Mouse (Mus musculus) layer of hippocampus, postnatal 10 days (tissue): Measurements from ENCODE around the gene Lce1i. TPM values are rescaled to one million over a fixed set of nuclear protein-coding genes. Genes with fewer than 3 reads are reported as not detected.
"Not testable (repeated sequence)": the region's sequence is repeated elsewhere in the genome, so short reads cannot be mapped to it uniquely, and the experiment has no call there.

Experiments
- DNase-seq, 2 experiments: peaks; one replicate each; pipeline ENCODE4 v3.0.0; 2021; ENCODE audit warnings: low spot score in 2 of 2
- long read RNA-seq: library from polyadenylated mRNA; stranded (forward); transcript quantifications from one replicate; pipeline ENCODE4 v2.0.0, GENCODE M21; 2023
- total RNA-seq, 2 experiments: library from RNA; stranded (reverse); gene quantifications; 2 replicates each; pipeline ENCODE4 v1.2.3; 2021

The Lce1i gene
- not detected for total RNA-seq
- long read RNA-seq: 0 reads

- DNase-seq: no peak
Observed at GRCm38 (mm10) chr3:92778799-92779198, at the start of gene Lce1i. Gene Lce1i, minus strand, starts transcription at chr3:92778899.

GRCm38 (mm10) chr3:92827108-92827507 lies 48.4 kb upstream of the Lce1i start, which contains the start of gene Kprp:
Gene Kprp, minus strand, starts transcription at chr3:92827247.
- no peak for DNase-seq

GRCm38 (mm10) chr3:92825808-92826207 lies 47.1 kb upstream of the Lce1i start:
- DNase-seq: peak in 1 of 2 experiments; percentile 11

- DNase-seq: not testable (repeated sequence)
Observed at GRCm38 (mm10) chr3:92816036-92816435, 37.3 kb upstream of the Lce1i start.

GRCm38 (mm10) chr3:92815581-92815980 lies 36.9 kb upstream of the Lce1i start:
- DNase-seq: no peak

- DNase-seq: no peak
Observed at GRCm38 (mm10) chr3:92807791-92808190, 29.1 kb upstream of the Lce1i start, which contains the start of gene Lce1k. Gene Lce1k, minus strand, starts transcription at chr3:92807891.

GRCm38 (mm10) chr3:92790414-92790813 lies 11.7 kb upstream of the Lce1i start, which contains the start of gene Lce1j:
Gene Lce1j, minus strand, starts transcription at chr3:92790514.
- DNase-seq: no peak

- DNase-seq: no peak
Observed at GRCm38 (mm10) chr3:92771573-92771972, 7.1 kb downstream of the Lce1i start.

GRCm38 (mm10) chr3:92764965-92765364 lies 13.7 kb downstream of the Lce1i start, which contains the start of gene Lce1h:
Gene Lce1h, minus strand, starts transcription at chr3:92765065.
- DNase-seq: no peak

GRCm38 (mm10) chr3:92753197-92753596 lies 25.5 kb downstream of the Lce1i start:
- DNase-seq: no peak

- DNase-seq: no peak
Observed at GRCm38 (mm10) chr3:92752238-92752637, 26.5 kb downstream of the Lce1i start, which contains the start of gene Lce1g. Gene Lce1g, minus strand, starts transcription at chr3:92752338.

- no peak for DNase-seq
Observed at GRCm38 (mm10) chr3:92738996-92739395, 39.7 kb downstream of the Lce1i start, which contains the start of gene Gm38119. Gene Gm38119, minus strand, starts transcription at chr3:92739096.

Other genes starting within 250 kb of the Lce1i start
- not detected for gene 2310046K23Rik, start 244.4 kb downstream of the Lce1i start, total RNA-seq
- gene Ivl, start 205.2 kb downstream of the Lce1i start, total RNA-seq: not detected
- gene Smcp, start 189.9 kb downstream of the Lce1i start, total RNA-seq: not detected
- gene 2210017I01Rik, start 171.4 kb downstream of the Lce1i start, total RNA-seq: not detected
- gene Lce6a, start 157.2 kb downstream of the Lce1i start, total RNA-seq: not detected
- gene Lce1a1, start 130.6 kb downstream of the Lce1i start, total RNA-seq: not detected
- gene Lce1b, start 122.0 kb downstream of the Lce1i start, total RNA-seq: not detected
- not detected for gene Lce1a2, start 108.6 kb downstream of the Lce1i start, total RNA-seq
- not detected for gene Lce1c, start 99.7 kb downstream of the Lce1i start, total RNA-seq
- not detected for gene Lce1d, start 91.7 kb downstream of the Lce1i start, total RNA-seq
- not detected for gene Lce1e, start 69.8 kb downstream of the Lce1i start, total RNA-seq
- not detected for gene Lce1f, start 58.5 kb downstream of the Lce1i start, total RNA-seq
- not detected for gene Gm38119, start 39.8 kb downstream of the Lce1i start, total RNA-seq
- gene Lce1g, start 26.6 kb downstream of the Lce1i start, total RNA-seq: not detected
- gene Lce1h, start 13.8 kb downstream of the Lce1i start, total RNA-seq: not detected
- gene Lce1j, start 11.6 kb upstream of the Lce1i start, total RNA-seq: not detected
- gene Lce1k, start 29.0 kb upstream of the Lce1i start, total RNA-seq: not detected
- gene Kprp, start 48.3 kb upstream of the Lce1i start, total RNA-seq: not detected
- not detected for gene Lce1l, start 72.4 kb upstream of the Lce1i start, total RNA-seq
- gene 2310050C09Rik, start 91.3 kb upstream of the Lce1i start, total RNA-seq: not detected
- not detected for gene Lce3a, start 147.3 kb upstream of the Lce1i start, total RNA-seq
- gene Lce3b, start 154.1 kb upstream of the Lce1i start, total RNA-seq: not detected
- not detected for gene Lce3c, start 165.6 kb upstream of the Lce1i start, total RNA-seq
- gene Lce3d, start 178.5 kb upstream of the Lce1i start, total RNA-seq: not detected
- not detected for gene Lce3e, start 188.2 kb upstream of the Lce1i start, total RNA-seq
- not detected for gene Lce3f, start 213.3 kb upstream of the Lce1i start, total RNA-seq
- not detected for gene Crct1, start 236.8 kb upstream of the Lce1i start, total RNA-seq
- gene Lce1m, start 240.2 kb upstream of the Lce1i start, total RNA-seq: not detected